Mouse (Mus musculus) thymus, adult 2 months (tissue): Measurements from ENCODE around the gene Mocs2.

ENCODE experiments used
- CTCF ChIP-seq: fragments of 200-500 bp; IDR thresholded peaks from 2 replicates; pipeline ENCODE4 v1.5.1; 2012; ENCODE audit warnings: mild to moderate bottlenecking, control low read depth, low read length, moderate library complexity, borderline replicate concordance; ENCODE audit not compliant: control insufficient read depth, poor library complexity, insufficient read depth; ENCODE audit errors: extremely low read depth
- POLR2A ChIP-seq: fragments of 200-500 bp; IDR thresholded peaks from 2 replicates; pipeline ENCODE4 v1.6.1; 2012; ENCODE audit warnings: mild to moderate bottlenecking, low read length, control low read depth, moderate library complexity; ENCODE audit not compliant: control insufficient read depth, poor library complexity, insufficient read depth; ENCODE audit errors: extremely low read depth

GRCm38 (mm10) chr13:114839098-114839497, 21.1 kb downstream of the Mocs2 start:
- TF ChIP-seq POLR2A: no peak
- no peak for TF ChIP-seq CTCF
